Comparison of ENCODE assay signal across 8 mouse cellular contexts in genomic region chr8:80493523-80494345, GRCm38 (mm10). TPM values are rescaled to one million over a fixed set of nuclear protein-coding genes. Genes with fewer than 3 reads are reported as not detected.
DNase-seq lines count a peak whose midpoint lies in the region; ATAC-seq and TF ChIP-seq lines count a peak whose summit lies in the region.

TSS of gene Gypa (plus strand) at chr8:80493781.

- TF ChIP-seq CTCF in lung, adult 2 months (IDR thresholded peaks at IDR 0.05; ENCODE audit: insufficient read depth, low read length): no peak

- H3K9ac ChIP-seq in intestine, embryonic 15.5 days: peak within 1 kb of the TSS; percentile 47
- peak within 1 kb of the TSS; percentile 49 for H3K9ac ChIP-seq in midbrain, embryonic 15.5 days

- no peaks in the 10 kb centered on the region; the same call in 1 of the 2 replicates for H3K4me1 ChIP-seq in lung, adult 2 months (ENCODE audit: control insufficient read depth, insufficient read depth, low read length)
- peaks cover 9% of the 10 kb centered on the region; the same call in 1 of the 2 replicates for H3K4me1 ChIP-seq in embryonic facial prominence, embryonic 10.5 days
- H3K4me1 ChIP-seq in intestine, embryonic 15.5 days (replicated peaks): no peaks in the 10 kb centered on the region
- H3K4me1 ChIP-seq in midbrain, embryonic 15.5 days: peaks cover 7% of the 10 kb centered on the region

- no peaks in the 10 kb centered on the region for H3K27me3 ChIP-seq in embryonic facial prominence, embryonic 10.5 days (replicated peaks; ENCODE audit: low read depth, poor library complexity, severe bottlenecking)
- H3K27me3 ChIP-seq in intestine, embryonic 15.5 days (replicated peaks): no peaks in the 10 kb centered on the region
- peaks cover 8% of the 10 kb centered on the region; the same call in 1 of the 2 replicates for H3K27me3 ChIP-seq in midbrain, embryonic 15.5 days (replicated peaks)

- peak; percentile 6 for DNase-seq in lung, adult 2 months
- DNase-seq in lung, postnatal 25 days (ENCODE audit: low spot score): no peak
- DNase-seq in embryonic facial prominence, embryonic 10.5 days (ENCODE audit: low spot score): no peak
- no peak for DNase-seq in cerebellum, adult 11 months
- no peak for DNase-seq in layer of hippocampus, postnatal 36 days
- no peak for DNase-seq in right cerebral cortex, postnatal 36 days (ENCODE audit: low spot score in 2 of 2)

- peak; percentile 86 for ATAC-seq in intestine, embryonic 15.5 days
- ATAC-seq in midbrain, embryonic 15.5 days (replicated peaks): peak; percentile 61

- TF ChIP-seq POLR2A in lung, adult 2 months (IDR thresholded peaks at IDR 0.05; ENCODE audit: borderline replicate concordance, extremely low read depth, low read depth, low read length): no peak

- 31% methylated on average over 14 of the region's 14 CpGs for WGBS in lung, adult 2 months
- WGBS in embryonic facial prominence, embryonic 10.5 days: 34% methylated on average over 14 of the region's 14 CpGs
- 25% methylated on average over 14 of the region's 14 CpGs for WGBS in intestine, embryonic 15.5 days
- WGBS in midbrain, embryonic 15.5 days: 29% methylated on average over 14 of the region's 14 CpGs

- H3K4me3 ChIP-seq in lung, adult 2 months (replicated peaks; ENCODE audit: extremely low read depth, low read depth, low read length): peak within 1 kb of the TSS; percentile 47
- peak within 1 kb of the TSS; percentile 63 for H3K4me3 ChIP-seq in embryonic facial prominence, embryonic 10.5 days
- peak within 1 kb of the TSS; percentile 45 for H3K4me3 ChIP-seq in intestine, embryonic 15.5 days (replicated peaks)
- peak within 1 kb of the TSS; percentile 47 for H3K4me3 ChIP-seq in midbrain, embryonic 15.5 days

- peak within 1 kb of the TSS; percentile 74 for H3K4me2 ChIP-seq in intestine, embryonic 15.5 days (replicated peaks)
- peak within 1 kb of the TSS; percentile 78 for H3K4me2 ChIP-seq in midbrain, embryonic 15.5 days

- H3K36me3 ChIP-seq in embryonic facial prominence, embryonic 10.5 days (replicated peaks): no peaks in the 10 kb centered on the region
- no peaks in the 10 kb centered on the region for H3K36me3 ChIP-seq in intestine, embryonic 15.5 days
- H3K36me3 ChIP-seq in midbrain, embryonic 15.5 days (replicated peaks): no peaks in the 10 kb centered on the region

- H3K9me3 ChIP-seq in embryonic facial prominence, embryonic 10.5 days: no peaks in the 10 kb centered on the region
- H3K9me3 ChIP-seq in intestine, embryonic 15.5 days: no peaks in the 10 kb centered on the region
- no peaks in the 10 kb centered on the region for H3K9me3 ChIP-seq in midbrain, embryonic 15.5 days

- peak within 1 kb of the TSS; percentile 65; the same call in 1 of the 2 replicates for H3K27ac ChIP-seq in embryonic facial prominence, embryonic 10.5 days (replicated peaks)
- H3K27ac ChIP-seq in intestine, embryonic 15.5 days: no peak within 1 kb of the TSS
- H3K27ac ChIP-seq in midbrain, embryonic 15.5 days: no peak within 1 kb of the TSS

RNA-seq across cellular contexts. Expression of gene Gypa, which starts in this region (rescaled TPM):
- polyA plus RNA-seq in lung, adult 2 months (2012; rRNA removed): 0.13 and 0.46 TPM in 2 replicates
- 11.9 and 13.9 TPM in 2 replicates for polyA plus RNA-seq in embryonic facial prominence, embryonic 10.5 days (2016; fragmentation: Nextera tagmentation; extraction: Ambion mirVana)
- polyA plus RNA-seq in intestine, embryonic 15.5 days (2015; fragmentation: Nextera tagmentation; extraction: Ambion mirVana): 13.7 and 14.1 TPM in 2 replicates
- 2.4 and 5.6 TPM in 2 replicates for polyA plus RNA-seq in midbrain, embryonic 15.5 days (2015; fragmentation: Nextera tagmentation; extraction: Ambion mirVana)
- under 1 TPM in 1 of 2 experiments, not detected in 1; 0.30 TPM for total RNA-seq in layer of hippocampus, postnatal 36 days (2021)

Comparison
In these comparisons a context has a peak if more than half of its experiments do, and no peak if none do; other contexts are left out.
1. Peak in DNase-seq and H3K4me3 ChIP-seq in lung, adult 2 months; RNA of the gene not detected or under 1 TPM.